Mouse (Mus musculus): ENCODE measurements around the gene Tshz2. TPM values are rescaled to one million over a fixed set of nuclear protein-coding genes. Genes with fewer than 3 reads are reported as not detected.
"Not testable (repeated sequence)": the region's sequence is repeated elsewhere in the genome, so short reads cannot be mapped to it uniquely, and the experiment has no call there.

Gene Tshz2
- 8.4 TPM in 2 replicates for polyA plus RNA-seq (2016; fragmentation: Nextera tagmentation; extraction: Ambion mirVana)

DNA sequence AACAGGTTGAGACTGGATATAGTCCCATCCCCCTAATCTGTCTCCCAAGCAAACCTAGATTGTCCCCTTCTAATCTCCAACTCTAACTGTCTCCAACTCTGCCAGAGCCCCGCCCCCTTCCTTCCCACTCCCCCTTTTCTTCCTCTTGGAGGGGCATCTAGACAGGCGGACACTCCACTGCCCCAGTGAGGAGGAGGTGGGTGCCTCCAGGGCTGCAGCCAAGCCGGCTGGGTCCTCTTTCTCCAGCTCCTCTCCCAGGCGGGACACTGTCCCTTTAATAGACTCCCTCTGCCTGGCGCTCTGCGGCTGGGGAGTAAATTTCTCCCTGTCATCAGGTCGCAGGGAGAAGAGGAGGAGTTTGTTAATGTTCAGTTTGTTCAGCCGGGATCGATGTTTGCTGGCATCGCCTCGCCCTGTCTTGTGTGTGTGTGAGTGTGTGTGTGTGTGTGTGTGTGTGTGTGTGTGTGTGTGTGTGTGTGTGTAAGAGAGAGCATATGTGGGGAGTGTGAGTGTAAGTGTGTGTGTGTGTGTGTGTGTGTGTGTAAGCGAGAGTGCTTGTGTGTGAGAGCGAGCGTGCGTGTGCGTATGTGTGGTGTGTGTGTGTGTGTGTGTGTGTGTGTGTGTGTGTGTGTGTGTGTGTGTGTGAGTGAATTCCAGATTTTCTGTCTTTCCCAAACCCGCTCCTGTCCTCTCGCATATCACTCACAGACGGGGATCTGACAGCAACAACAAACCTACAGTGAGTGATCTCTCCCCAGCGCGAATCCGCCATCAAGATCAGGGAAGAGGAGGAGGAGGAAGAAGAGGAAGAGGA lies at the start of gene Tshz2:
TSS of gene Tshz2 (plus strand) at position 676 of the 814 bp plus-strand sequence.
- Histone ChIP-seq H3K4me2 (peak within 1 kb of the TSS; percentile 97), H3K4me3 (replicated peaks) (peak within 1 kb of the TSS; percentile 62), H3K9me3 (no peaks in the 10 kb centered on the region), H3K27me3 (peaks cover 3% of the 10 kb centered on the region; the same call in 1 of the 2 replicates), H3K36me3 (replicated peaks) (no peaks in the 10 kb centered on the region), H3K4me1 (peaks cover 18% of the 10 kb centered on the region), H3K9ac (peak within 1 kb of the TSS; percentile 78), H3K27ac (peak within 1 kb of the TSS; percentile 68)
- peak; percentile 80 for ATAC-seq (ENCODE audit: low FRiP score)
- under 1% methylated on average over 21 of the region's 22 CpGs for WGBS

DNA sequence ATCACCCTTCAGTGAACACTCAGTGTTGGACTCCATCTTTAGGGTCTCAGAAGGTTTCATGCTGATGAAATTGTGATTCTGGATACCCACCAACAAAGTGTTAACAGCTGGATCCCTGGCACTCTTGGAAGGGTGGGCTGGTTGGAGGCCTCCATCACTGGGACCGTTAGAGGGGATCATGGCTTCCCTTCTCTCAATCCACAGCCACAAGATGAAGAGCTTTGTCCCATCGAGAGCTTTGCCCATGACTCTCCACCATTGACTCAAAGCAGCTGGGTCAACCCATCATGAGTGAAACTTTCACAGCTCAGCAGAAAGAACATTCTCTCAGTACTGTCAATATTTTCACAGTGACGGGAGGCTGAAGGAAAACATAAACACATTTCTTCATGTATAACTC lies 49.3 kb upstream of the Tshz2 start:
- WGBS = 90% methylated on average over 3 of the region's 3 CpGs
- no peak for ATAC-seq (ENCODE audit: low FRiP score)

DNA sequence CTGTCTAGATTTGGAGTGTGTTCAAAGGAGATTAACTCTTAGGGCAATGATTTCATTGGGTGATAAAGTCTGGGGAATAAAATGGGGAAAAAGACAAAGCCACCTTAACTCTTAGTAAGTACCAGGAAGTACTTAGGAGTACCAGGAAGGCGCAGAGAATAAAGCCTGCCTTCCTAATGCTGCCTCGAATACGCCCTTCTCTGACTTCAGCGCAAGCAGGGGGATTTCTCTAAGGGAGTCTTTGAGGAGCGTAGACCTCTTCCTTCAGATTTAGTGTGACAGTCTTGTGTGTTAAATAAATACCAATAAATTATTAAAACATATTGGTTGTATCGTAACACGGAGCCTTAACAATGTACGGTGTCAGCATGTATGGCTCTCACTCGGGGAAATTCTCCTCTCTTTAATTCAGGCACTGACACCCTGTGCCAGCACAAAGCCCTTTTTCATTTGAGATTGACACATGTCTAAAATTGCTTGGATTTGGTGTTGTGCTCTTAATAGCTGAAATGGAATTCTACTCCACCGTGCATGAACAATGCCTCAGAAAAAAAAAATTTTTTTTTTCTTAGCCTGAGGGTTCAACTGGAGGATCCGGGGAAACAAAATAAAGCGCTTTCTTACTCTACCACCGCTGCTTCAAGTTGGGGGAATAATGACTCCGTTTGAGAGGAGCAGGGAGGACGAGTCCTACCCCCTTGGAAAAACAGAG lies 47.9 kb upstream of the Tshz2 start:
- no peaks in the 10 kb centered on the region for H3K27me3 ChIP-seq
- H3K4me2 ChIP-seq = no peak overlapping the region
- H3K9ac ChIP-seq = no peak overlapping the region
- peaks cover 14% of the 10 kb centered on the region for H3K4me1 ChIP-seq
- H3K36me3 ChIP-seq (replicated peaks) = no peaks in the 10 kb centered on the region
- 43% methylated on average over 15 of the region's 15 CpGs for WGBS
- H3K9me3 ChIP-seq = no peaks in the 10 kb centered on the region
- no peak overlapping the region for H3K4me3 ChIP-seq (replicated peaks)
- peak; percentile 36; the same call in 1 of the 2 replicates for ATAC-seq (ENCODE audit: low FRiP score)
- H3K27ac ChIP-seq = no peak overlapping the region

More for the DNA sequence above, 49.3 kb upstream of the Tshz2 start:
- H3K4me1 ChIP-seq = peaks cover 12% of the 10 kb centered on the region
- H3K27ac ChIP-seq = no peak overlapping the region
- H3K9me3 ChIP-seq = no peaks in the 10 kb centered on the region
- H3K4me2 ChIP-seq = no peak overlapping the region
- H3K36me3 ChIP-seq (replicated peaks) = no peaks in the 10 kb centered on the region
- no peak overlapping the region for H3K4me3 ChIP-seq (replicated peaks)
- H3K27me3 ChIP-seq = no peaks in the 10 kb centered on the region
- H3K9ac ChIP-seq = no peak overlapping the region

DNA sequence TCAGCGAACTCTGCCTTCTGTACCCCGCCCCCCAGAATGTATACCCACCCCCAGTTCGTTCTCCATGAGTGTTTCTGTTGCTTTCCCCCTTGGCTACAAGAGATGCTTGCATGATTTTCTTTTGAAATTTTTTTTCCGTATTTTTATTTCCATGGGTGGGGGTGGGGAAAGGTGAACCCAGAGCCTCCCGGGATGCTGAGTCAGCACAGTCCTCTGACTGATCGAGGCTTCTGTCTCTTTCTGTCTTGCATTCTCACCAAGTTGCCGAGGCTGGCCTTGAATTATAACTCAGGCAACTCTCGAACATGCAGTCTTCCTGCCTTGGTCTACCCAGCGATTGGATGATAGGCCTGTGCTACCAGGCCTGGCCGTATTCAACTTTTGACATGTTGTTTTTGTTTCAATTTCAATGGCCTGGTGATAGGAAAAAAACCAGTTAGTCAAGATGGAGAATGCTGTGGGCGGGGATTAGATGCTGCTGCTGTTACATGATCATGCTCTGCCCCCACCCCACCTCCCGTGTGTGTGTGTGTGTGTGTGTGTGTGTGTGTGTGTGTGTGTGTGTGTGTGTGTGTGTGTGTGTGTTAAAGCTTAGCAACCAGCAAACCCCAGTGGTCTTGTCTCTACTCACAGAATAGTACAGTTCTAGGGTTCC lies 47.1 kb upstream of the Tshz2 start:
- WGBS = 81% methylated on average over 12 of the region's 12 CpGs
- Histone ChIP-seq H3K27ac (no peak overlapping the region), H3K27me3 (no peaks in the 10 kb centered on the region)

DNA sequence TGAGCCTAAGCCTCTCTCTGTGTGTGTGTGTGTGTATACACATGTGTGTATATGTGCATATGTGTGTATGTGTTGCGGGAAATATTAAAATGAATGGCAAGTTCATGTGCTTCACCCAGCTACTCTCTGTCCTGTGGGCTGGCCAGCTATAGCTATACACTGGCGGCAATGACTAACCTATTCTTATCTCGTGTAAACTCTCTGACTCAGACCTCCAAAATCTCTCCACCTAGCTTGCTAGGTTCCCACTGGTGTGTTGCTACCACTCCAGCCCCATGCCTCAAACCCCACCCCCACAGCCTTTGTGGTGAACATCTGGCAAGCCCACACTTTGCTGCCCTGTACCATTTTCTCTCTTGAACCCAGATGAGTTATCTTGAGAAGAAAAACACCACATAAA lies 46.1 kb upstream of the Tshz2 start:
- no peaks in the 10 kb centered on the region for H3K36me3 ChIP-seq (replicated peaks)
- peaks cover 14% of the 10 kb centered on the region for H3K4me1 ChIP-seq
- H3K27me3 ChIP-seq = no peaks in the 10 kb centered on the region
- no peaks in the 10 kb centered on the region for H3K9me3 ChIP-seq
- no peak overlapping the region for H3K4me3 ChIP-seq (replicated peaks)
- no peak for ATAC-seq (ENCODE audit: low FRiP score)
- no peak overlapping the region for H3K4me2 ChIP-seq
- H3K27ac ChIP-seq = no peak overlapping the region
- WGBS = 90% methylated on average over 3 of the region's 3 CpGs
- no peak overlapping the region for H3K9ac ChIP-seq

More for the DNA sequence above, 47.1 kb upstream of the Tshz2 start:
- no peaks in the 10 kb centered on the region for H3K36me3 ChIP-seq (replicated peaks)
- peaks cover 14% of the 10 kb centered on the region for H3K4me1 ChIP-seq
- no peak overlapping the region for H3K4me3 ChIP-seq (replicated peaks)
- ATAC-seq (ENCODE audit: low FRiP score) = no peak
- H3K4me2 ChIP-seq = no peak overlapping the region
- no peaks in the 10 kb centered on the region for H3K9me3 ChIP-seq
- H3K9ac ChIP-seq = no peak overlapping the region

DNA sequence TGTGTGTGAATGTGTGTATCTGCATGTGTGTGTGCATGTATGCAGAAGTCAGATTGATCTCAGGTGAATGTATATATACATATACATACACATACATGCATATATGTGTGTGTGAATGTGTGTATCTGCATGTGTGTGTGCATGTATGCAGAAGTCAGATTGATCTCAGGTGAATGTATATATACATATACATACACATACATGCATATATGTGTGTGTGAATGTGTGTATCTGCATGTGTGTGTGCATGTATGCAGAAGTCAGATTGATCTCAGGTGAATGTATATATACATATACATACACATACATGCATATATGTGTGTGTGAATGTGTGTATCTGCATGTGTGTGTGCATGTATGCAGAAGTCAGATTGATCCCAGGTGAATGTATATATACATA lies 45.2 kb upstream of the Tshz2 start, which contains the start of gene Gm11011:
TSS of gene Gm11011 (minus strand) at position 101 of the 400 bp plus-strand sequence.
- not testable (repeated sequence) for H3K4me3 ChIP-seq (replicated peaks); H3K9ac ChIP-seq; ATAC-seq (ENCODE audit: low FRiP score); H3K4me2 ChIP-seq; H3K36me3 ChIP-seq (replicated peaks); H3K27ac ChIP-seq; H3K9me3 ChIP-seq; H3K27me3 ChIP-seq
- peaks cover 14% of the 10 kb centered on the region for H3K4me1 ChIP-seq

DNA sequence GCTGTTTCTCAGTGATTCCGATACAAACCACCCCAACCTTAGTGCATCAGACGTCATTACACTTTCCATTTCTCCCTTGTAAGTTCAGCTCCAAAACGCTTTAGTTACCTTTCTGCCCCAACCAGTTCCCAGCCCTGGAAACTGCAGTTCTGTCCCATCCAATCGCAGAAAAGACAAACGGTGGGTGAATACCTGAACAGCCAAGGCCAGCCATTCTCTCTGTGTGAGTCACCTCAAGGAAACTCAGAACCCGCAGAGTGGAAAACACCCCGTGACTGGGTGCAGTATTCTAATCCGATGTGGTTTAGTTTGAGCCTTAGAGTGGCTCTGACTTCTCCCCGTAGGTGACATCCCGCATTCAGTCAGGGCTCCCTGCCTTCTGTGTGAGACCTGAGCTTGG lies 43.1 kb upstream of the Tshz2 start:
- no peaks in the 10 kb centered on the region for H3K36me3 ChIP-seq (replicated peaks)
- H3K4me2 ChIP-seq = no peak overlapping the region
- ATAC-seq (ENCODE audit: low FRiP score) = no peak
- H3K9ac ChIP-seq = no peak overlapping the region
- no peaks in the 10 kb centered on the region for H3K9me3 ChIP-seq
- H3K27me3 ChIP-seq = no peaks in the 10 kb centered on the region
- 90% methylated on average over 10 of the region's 10 CpGs for WGBS
- H3K4me1 ChIP-seq = peaks cover 11% of the 10 kb centered on the region
- H3K27ac ChIP-seq = no peak overlapping the region
- no peak overlapping the region for H3K4me3 ChIP-seq (replicated peaks)

DNA sequence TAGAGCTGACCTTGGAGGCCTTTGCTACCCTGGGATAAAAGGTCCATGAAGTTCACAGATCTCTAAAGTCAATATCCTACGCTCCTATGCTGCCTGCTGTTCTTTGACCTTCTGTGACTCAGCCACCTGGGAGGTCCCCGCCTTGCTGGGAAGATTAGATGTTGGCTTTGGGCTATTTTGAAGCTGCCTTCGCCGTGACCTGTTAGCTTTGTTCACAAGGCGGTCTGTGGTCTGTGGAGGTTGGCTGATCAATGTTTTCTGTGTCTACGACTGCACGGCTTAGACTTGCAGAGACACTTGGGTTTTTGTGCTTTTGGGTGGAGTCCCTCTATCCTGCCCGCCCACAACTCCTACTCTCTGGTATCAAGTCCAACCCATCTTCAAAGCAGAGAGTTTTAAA lies 42.4 kb upstream of the Tshz2 start:
- no peak for ATAC-seq (ENCODE audit: low FRiP score)
- Histone ChIP-seq H3K4me1 (peaks cover 4% of the 10 kb centered on the region), H3K36me3 (replicated peaks) (no peaks in the 10 kb centered on the region), H3K4me2 (no peak overlapping the region), H3K9ac (no peak overlapping the region), H3K4me3 (replicated peaks) (no peak overlapping the region), H3K9me3 (no peaks in the 10 kb centered on the region), H3K27me3 (no peaks in the 10 kb centered on the region), H3K27ac (no peak overlapping the region)
- 77% methylated on average over 8 of the region's 8 CpGs for WGBS

DNA sequence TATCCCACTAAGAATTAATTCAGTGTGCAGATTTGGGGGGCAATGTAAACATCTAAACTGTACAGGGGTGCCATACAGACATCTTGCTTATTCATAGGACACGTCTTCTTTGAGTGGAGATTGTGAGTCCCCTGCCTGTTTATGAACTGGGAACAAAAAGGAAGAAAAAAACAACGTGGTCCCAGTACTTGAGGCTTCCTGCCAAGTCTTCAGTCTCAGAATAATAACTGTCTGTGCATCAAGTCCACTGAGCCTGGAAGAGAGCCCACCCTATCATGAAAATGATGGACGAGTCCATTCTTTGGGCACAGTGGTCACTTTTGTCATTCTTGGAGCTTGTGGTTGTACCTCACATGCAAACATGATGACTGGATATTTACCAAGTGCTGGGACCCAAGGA lies 39.1 kb upstream of the Tshz2 start:
- no peak for ATAC-seq (ENCODE audit: low FRiP score)
- Histone ChIP-seq H3K36me3 (replicated peaks) (no peaks in the 10 kb centered on the region), H3K27me3 (no peaks in the 10 kb centered on the region), H3K9me3 (no peaks in the 10 kb centered on the region), H3K4me2 (no peak overlapping the region), H3K27ac (no peak overlapping the region), H3K4me1 (peaks cover 7% of the 10 kb centered on the region), H3K4me3 (replicated peaks) (no peak overlapping the region), H3K9ac (no peak overlapping the region)
- WGBS = 71% methylated on average over 3 of the region's 3 CpGs

DNA sequence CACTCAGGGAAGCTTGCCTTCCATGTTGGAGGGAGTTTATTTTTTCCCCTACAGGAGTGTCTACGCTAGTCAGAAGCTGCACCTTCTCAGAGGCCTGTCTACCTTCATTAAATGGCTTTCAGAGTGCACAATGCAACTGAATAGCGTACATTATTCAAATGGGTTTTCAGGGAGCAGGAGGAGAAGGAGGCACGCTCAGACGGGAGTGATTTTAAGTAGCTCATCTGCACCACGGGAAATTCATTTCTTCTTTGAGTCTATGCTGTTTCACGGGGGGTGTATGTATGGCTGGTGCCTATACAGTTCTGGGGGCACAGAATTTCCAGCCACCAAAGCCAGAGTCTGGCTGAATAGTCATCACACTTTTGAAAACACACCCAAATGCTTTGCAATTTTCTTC lies 35.5 kb upstream of the Tshz2 start:
- ATAC-seq (ENCODE audit: low FRiP score) = no peak
- no peaks in the 10 kb centered on the region for H3K9me3 ChIP-seq
- WGBS = 36% methylated on average over 6 of the region's 6 CpGs
- peaks cover 7% of the 10 kb centered on the region for H3K4me1 ChIP-seq
- no peak overlapping the region for H3K4me3 ChIP-seq (replicated peaks)
- H3K27me3 ChIP-seq = no peaks in the 10 kb centered on the region
- no peak overlapping the region for H3K9ac ChIP-seq
- H3K4me2 ChIP-seq = no peak overlapping the region
- H3K36me3 ChIP-seq (replicated peaks) = no peaks in the 10 kb centered on the region
- H3K27ac ChIP-seq = no peak overlapping the region

DNA sequence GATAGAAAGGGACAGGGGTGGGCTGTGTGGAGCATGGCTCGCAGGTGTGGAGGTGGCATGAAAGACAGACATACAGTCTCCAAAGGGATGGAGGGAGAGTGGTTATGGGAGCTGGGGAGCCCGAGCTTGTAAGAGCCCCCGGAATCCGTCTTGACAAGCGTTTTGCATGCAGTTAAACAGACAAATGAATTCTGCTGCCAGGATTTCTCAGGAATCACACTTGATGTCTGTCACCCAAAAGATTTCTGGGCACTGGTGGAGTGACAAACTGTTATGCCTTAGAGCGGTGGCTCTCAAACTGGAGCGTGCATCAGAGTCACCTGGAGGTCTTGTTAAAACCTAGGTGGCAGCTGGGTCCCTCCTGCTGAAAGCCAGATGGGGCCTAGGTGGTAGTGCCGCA lies 34.8 kb upstream of the Tshz2 start:
- Histone ChIP-seq H3K4me1 (peaks cover 7% of the 10 kb centered on the region), H3K9me3 (no peaks in the 10 kb centered on the region), H3K4me2 (no peak overlapping the region), H3K4me3 (replicated peaks) (no peak overlapping the region), H3K27me3 (no peaks in the 10 kb centered on the region), H3K9ac (no peak overlapping the region), H3K36me3 (replicated peaks) (no peaks in the 10 kb centered on the region), H3K27ac (no peak overlapping the region)
- ATAC-seq (ENCODE audit: low FRiP score) = no peak
- WGBS = 76% methylated on average over 8 of the region's 8 CpGs

DNA sequence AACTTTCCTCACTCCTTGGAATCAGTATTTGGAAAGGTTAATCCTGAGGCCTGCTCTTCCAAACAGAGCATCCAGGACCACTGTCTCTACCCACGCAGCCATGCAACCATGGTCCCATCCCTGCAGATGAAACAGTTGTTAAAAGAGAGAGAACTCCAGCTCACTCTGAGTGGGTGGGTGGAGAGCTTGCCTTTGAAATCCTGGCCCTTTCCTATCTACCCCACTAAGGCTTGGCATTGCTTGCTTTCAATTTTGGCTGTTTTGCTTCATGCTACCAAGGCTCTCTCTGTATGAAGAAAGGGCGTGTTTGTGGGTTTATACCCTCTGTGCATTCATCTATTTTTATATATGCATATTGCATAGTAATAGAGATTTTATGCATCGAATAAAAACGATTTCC lies 33.2 kb upstream of the Tshz2 start:
- Histone ChIP-seq H3K27ac (no peak overlapping the region), H3K36me3 (replicated peaks) (no peaks in the 10 kb centered on the region), H3K4me2 (no peak overlapping the region), H3K27me3 (no peaks in the 10 kb centered on the region), H3K9me3 (no peaks in the 10 kb centered on the region), H3K9ac (no peak overlapping the region), H3K4me1 (peaks cover 7% of the 10 kb centered on the region), H3K4me3 (replicated peaks) (no peak overlapping the region)
- ATAC-seq (ENCODE audit: low FRiP score) = no peak
- WGBS = 90% methylated on average over 4 of the region's 4 CpGs

All from forebrain, embryonic 12.5 days (tissue).